Mouse (Mus musculus) hindbrain, embryonic 14.5 days (tissue): ENCODE results near the gene 1110051M20Rik. TPM values are rescaled to one million over a fixed set of nuclear protein-coding genes. Genes with fewer than 3 reads are reported as not detected.
A peak's percentile ranks its signal among the peaks of the same experiment; 100 is the strongest.

Experiments used
- ATAC-seq: fragments of 200-750 bp; cut with Nextera tagmentation; 2 replicates; pipeline ENCODE4 v1.8.0; 2017; ENCODE audit warnings: moderate number of reproducible peaks, mild to moderate bottlenecking, moderate TSS enrichment, moderate library complexity; ENCODE audit not compliant: low FRiP score
- DNase-seq: peaks from one replicate; pipeline ENCODE4 v3.0.0-alpha.2; 2015; ENCODE audit warnings: low spot score
- H3K27ac ChIP-seq: fragments of 300-500 bp; sonication (generic); 2 replicates; pipeline ENCODE4 v1.5.1; 2014; ENCODE audit warnings: mild to moderate bottlenecking, moderate library complexity
- H3K27me3 ChIP-seq: fragments of 300-500 bp; sonication (generic); 2 replicates; pipeline ENCODE4 v1.6.1; 2014; ENCODE audit warnings: mild to moderate bottlenecking, low read length, mixed read lengths; ENCODE audit not compliant: control insufficient read depth, insufficient read depth
- H3K36me3 ChIP-seq: fragments of 300-500 bp; sonication (generic); replicated peaks from 2 replicates; pipeline ENCODE4 v1.6.1; 2014; ENCODE audit not compliant: control insufficient read depth, insufficient read depth
- H3K4me1 ChIP-seq: fragments of 300-500 bp; sonication (generic); replicated peaks from 2 replicates; pipeline ENCODE4 v1.6.1; 2014; ENCODE audit warnings: antibody characterized with exemption, low read length, mixed read lengths; ENCODE audit not compliant: control insufficient read depth, insufficient read depth
- H3K4me2 ChIP-seq: fragments of 300-500 bp; sonication (generic); replicated peaks from 2 replicates; pipeline ENCODE4 v1.6.1; 2014; ENCODE audit warnings: mild to moderate bottlenecking, moderate library complexity
- H3K4me3 ChIP-seq: fragments of 300-500 bp; sonication (generic); replicated peaks from 2 replicates; pipeline ENCODE4 v1.5.1; 2014; ENCODE audit warnings: mild to moderate bottlenecking, low read length
- H3K9ac ChIP-seq: fragments of 300-500 bp; sonication (generic); 2 replicates; pipeline ENCODE4 v1.6.1; 2014
- H3K9me3 ChIP-seq: fragments of 300-500 bp; sonication (generic); 2 replicates; pipeline ENCODE4 v1.6.1; 2016; ENCODE audit warnings: low read length; ENCODE audit not compliant: control insufficient read depth
- WGBS: fragments of 180-500 bp; shearing (Covaris S2); extraction: QIAGEN DNeasy Blood & Tissue Kit; methylation state at CpG from one replicate; pipeline ENCODE4 v1.1.7; 2014; 5-methylcytosine and 5-hydroxymethylcytosine counted together
- polyA plus RNA-seq: library from polyadenylated mRNA; unstranded; fragments of >200 nt; fragmentation: Nextera tagmentation; extraction: Ambion mirVana; gene quantifications from 2 replicates; pipeline ENCODE4 v1.2.1, GENCODE M21; 2014

Gene 1110051M20Rik
- polyA plus RNA-seq, 1 experiment from 2014 or later = 143 TPM

GRCm38 (mm10) chr2:91258830-91259229, 185.7 kb downstream of the 1110051M20Rik start:
- no peak for ATAC-seq
- Histone ChIP-seq H3K9me3 (no peaks in the 10 kb centered on the region), H3K9ac (no peak overlapping the region), H3K4me1 (peaks cover 36% of the 10 kb centered on the region), H3K36me3 (no peaks in the 10 kb centered on the region), H3K4me3 (no peak overlapping the region), H3K27me3 (peaks cover 33% of the 10 kb centered on the region), H3K4me2 (peak overlapping the region; percentile 91), H3K27ac (0 out of 2 replicates have a peak overlapping the region, but pooled peaks have one; percentile 54)
- WGBS = 67% methylated on average over 1 of the region's 1 CpGs
- DNase-seq = no peak

- ATAC-seq (peak; percentile 46; the same call in 1 of the 2 replicates), DNase-seq (no peak)
- Histone ChIP-seq H3K36me3 (no peaks in the 10 kb centered on the region), H3K4me1 (peaks cover 36% of the 10 kb centered on the region), H3K9ac (peak overlapping the region; percentile 52), H3K27ac (peak overlapping the region; percentile 54; the same call in 1 of the 2 replicates), H3K4me2 (peak overlapping the region; percentile 91), H3K4me3 (peak overlapping the region; percentile 44), H3K27me3 (peaks cover 39% of the 10 kb centered on the region), H3K9me3 (no peaks in the 10 kb centered on the region)
- 46% methylated on average over 5 of the region's 5 CpGs for WGBS
Measured at GRCm38 (mm10) chr2:91258054-91258453, 186.4 kb downstream of the 1110051M20Rik start.

GRCm38 (mm10) chr2:91257126-91257980, 187.2 kb downstream of the 1110051M20Rik start:
- H3K27ac ChIP-seq = peak overlapping the region; percentile 54; the same call in 1 of the 2 replicates
- WGBS = 2% methylated on average over 22 of the region's 22 CpGs
- H3K4me3 ChIP-seq = peak overlapping the region; percentile 44
- H3K9ac ChIP-seq = peak overlapping the region; percentile 52
- H3K27me3 ChIP-seq = peaks cover 39% of the 10 kb centered on the region
- H3K4me2 ChIP-seq = peak overlapping the region; percentile 91
- H3K9me3 ChIP-seq = no peaks in the 10 kb centered on the region
- peaks cover 36% of the 10 kb centered on the region for H3K4me1 ChIP-seq
- DNase-seq (no peak), ATAC-seq (peak; percentile 56)
- no peaks in the 10 kb centered on the region for H3K36me3 ChIP-seq

GRCm38 (mm10) chr2:91256256-91257125, 188.0 kb downstream of the 1110051M20Rik start:
- H3K4me3 ChIP-seq = peak overlapping the region; percentile 44
- no peaks in the 10 kb centered on the region for H3K36me3 ChIP-seq
- DNase-seq = no peak
- H3K27ac ChIP-seq = no peak overlapping the region
- H3K27me3 ChIP-seq = peaks cover 39% of the 10 kb centered on the region
- H3K9me3 ChIP-seq = no peaks in the 10 kb centered on the region
- under 1% methylated on average over 52 of the region's 52 CpGs for WGBS
- H3K4me1 ChIP-seq = peaks cover 36% of the 10 kb centered on the region
- peak overlapping the region; percentile 52 for H3K9ac ChIP-seq
- ATAC-seq = peak; percentile 49; the same call in 1 of the 2 replicates
- peak overlapping the region; percentile 91 for H3K4me2 ChIP-seq

- WGBS = under 1% methylated on average over 27 of the region's 27 CpGs
- Histone ChIP-seq H3K27me3 (peaks cover 39% of the 10 kb centered on the region), H3K4me3 (peak within 1 kb of the TSS; percentile 44), H3K4me2 (peak within 1 kb of the TSS; percentile 91), H3K9me3 (no peaks in the 10 kb centered on the region), H3K36me3 (no peaks in the 10 kb centered on the region), H3K9ac (peak within 1 kb of the TSS; percentile 52), H3K27ac (no peak within 1 kb of the TSS), H3K4me1 (peaks cover 36% of the 10 kb centered on the region)
- DNase-seq = no peak
- ATAC-seq = no peak
Measured at GRCm38 (mm10) chr2:91255661-91256150, 188.8 kb downstream of the 1110051M20Rik start, which contains the start of gene Pacsin3. Gene Pacsin3 (plus strand): TSS chr2:91255954.

- no peak for ATAC-seq
- H3K4me2 ChIP-seq = peak overlapping the region; percentile 91
- 25% methylated on average over 8 of the region's 8 CpGs for WGBS
Measured at GRCm38 (mm10) chr2:91254725-91255380, 189.7 kb downstream of the 1110051M20Rik start.

GRCm38 (mm10) chr2:91252512-91252911, 192.0 kb downstream of the 1110051M20Rik start:
- H3K4me1 ChIP-seq = peaks cover 30% of the 10 kb centered on the region
- DNase-seq = no peak
- H3K27me3 ChIP-seq = peaks cover 31% of the 10 kb centered on the region
- no peaks in the 10 kb centered on the region for H3K9me3 ChIP-seq
- 71% methylated on average over 4 of the region's 4 CpGs for WGBS
- H3K27ac ChIP-seq = no peak overlapping the region
- H3K36me3 ChIP-seq = no peaks in the 10 kb centered on the region
- no peak overlapping the region for H3K9ac ChIP-seq
- no peak overlapping the region for H3K4me3 ChIP-seq
- no peak overlapping the region for H3K4me2 ChIP-seq
- ATAC-seq = no peak

More at GRCm38 (mm10) chr2:91254725-91255380, 189.7 kb downstream of the 1110051M20Rik start:
- Histone ChIP-seq H3K4me3 (no peak overlapping the region), H3K9ac (no peak overlapping the region), H3K27ac (no peak overlapping the region), H3K9me3 (no peaks in the 10 kb centered on the region), H3K27me3 (peaks cover 39% of the 10 kb centered on the region), H3K4me1 (peaks cover 36% of the 10 kb centered on the region), H3K36me3 (no peaks in the 10 kb centered on the region)
- DNase-seq = no peak

- H3K27ac ChIP-seq = no peak overlapping the region
- peaks cover 26% of the 10 kb centered on the region for H3K27me3 ChIP-seq
- ATAC-seq (no peak), DNase-seq (no peak)
- H3K9ac ChIP-seq = no peak overlapping the region
- peaks cover 25% of the 10 kb centered on the region for H3K4me1 ChIP-seq
- no peak overlapping the region for H3K4me3 ChIP-seq
- H3K9me3 ChIP-seq = no peaks in the 10 kb centered on the region
- no peak overlapping the region for H3K4me2 ChIP-seq
- WGBS = 80% methylated on average over 4 of the region's 4 CpGs
- no peaks in the 10 kb centered on the region for H3K36me3 ChIP-seq
Measured at GRCm38 (mm10) chr2:91252001-91252400, 192.5 kb downstream of the 1110051M20Rik start.
